ENCODE assay signal across 31 mouse cellular contexts in genomic region chr19:16121301-16121700, GRCm38 (mm10). TPM values are rescaled to one million over a fixed set of nuclear protein-coding genes. Genes with fewer than 3 reads are reported as not detected.
DNase-seq lines count a peak whose midpoint lies in the region; ATAC-seq and TF ChIP-seq lines count a peak whose summit lies in the region.
"Had no signal": no experiment of that assay in that cellular context is flagged by ENCODE, and none has a peak within 500 bp of the region (broad histone marks: within the 10 kb centered on the region; RNA-seq: fewer than 3 reads in every experiment).

No protein-coding gene starts in this region.

- no peaks in the 10 kb centered on the region for H3K9me3 ChIP-seq in heart, embryonic 11.5 days (replicated peaks; ENCODE audit: control insufficient read depth, low read length)
- H3K9me3 ChIP-seq in midbrain, embryonic 15.5 days, result no peaks in the 10 kb centered on the region
- no peaks in the 10 kb centered on the region for H3K9me3 ChIP-seq in midbrain, embryonic 10.5 days (replicated peaks)
- H3K9me3 ChIP-seq: embryonic facial prominence, embryonic 13.5 days; forebrain, embryonic 12.5 days; heart, embryonic 15.5 days; hindbrain, embryonic 13.5 days; limb, embryonic 15.5 days; liver, embryonic 13.5 days; midbrain, embryonic 12.5 days; neural tube, embryonic 15.5 days had no signal

- no peak for TF ChIP-seq POLR2A in bone marrow macrophage, adult 2 months (IDR thresholded peaks at IDR 0.05; ENCODE audit: borderline replicate concordance, low read depth, low read length)

- no peak for TF ChIP-seq CTCF in bone marrow macrophage, adult 2 months (IDR thresholded peaks at IDR 0.05; ENCODE audit: low read depth, low read length)

- H3K27me3 ChIP-seq in heart, embryonic 11.5 days (ENCODE audit: control insufficient read depth, insufficient read depth, low read length), result no peaks in the 10 kb centered on the region
- no peaks in the 10 kb centered on the region for H3K27me3 ChIP-seq in midbrain, embryonic 15.5 days (replicated peaks)
- H3K27me3 ChIP-seq in midbrain, embryonic 10.5 days (ENCODE audit: low read depth, poor library complexity, severe bottlenecking), result no peaks in the 10 kb centered on the region
- H3K27me3 ChIP-seq: embryonic facial prominence, embryonic 13.5 days; forebrain, embryonic 12.5 days; heart, embryonic 15.5 days; hindbrain, embryonic 13.5 days; limb, embryonic 15.5 days; liver, embryonic 13.5 days; midbrain, embryonic 12.5 days; neural tube, embryonic 15.5 days had no signal

- no peaks in the 10 kb centered on the region for H3K4me1 ChIP-seq in heart, embryonic 11.5 days (ENCODE audit: control insufficient read depth, insufficient read depth, low read length)
- peaks cover 3% of the 10 kb centered on the region; the same call in 1 of the 2 replicates for H3K4me1 ChIP-seq in midbrain, embryonic 15.5 days
- H3K4me1 ChIP-seq in midbrain, embryonic 10.5 days, result no peaks in the 10 kb centered on the region
- H3K4me1 ChIP-seq in bone marrow macrophage, adult 2 months (ENCODE audit: control insufficient read depth, insufficient read depth, low read length), result peaks cover 10% of the 10 kb centered on the region
- H3K4me1 ChIP-seq: forebrain, embryonic 12.5 days; limb, embryonic 15.5 days; liver, embryonic 13.5 days; midbrain, embryonic 12.5 days; neural tube, embryonic 15.5 days had no signal

- no peaks in the 10 kb centered on the region for H3K36me3 ChIP-seq in heart, embryonic 11.5 days (ENCODE audit: control insufficient read depth, insufficient read depth, low read length)
- no peaks in the 10 kb centered on the region for H3K36me3 ChIP-seq in midbrain, embryonic 15.5 days (replicated peaks)
- no peaks in the 10 kb centered on the region for H3K36me3 ChIP-seq in midbrain, embryonic 10.5 days
- H3K36me3 ChIP-seq in macrophage (ENCODE audit: inconsistent target), result no peaks in the 10 kb centered on the region
- H3K36me3 ChIP-seq: embryonic facial prominence, embryonic 13.5 days; forebrain, embryonic 12.5 days; heart, embryonic 15.5 days; hindbrain, embryonic 13.5 days; limb, embryonic 15.5 days; liver, embryonic 13.5 days; midbrain, embryonic 12.5 days; neural tube, embryonic 15.5 days had no signal

- H3K9ac ChIP-seq in heart, embryonic 11.5 days (ENCODE audit: low read depth, low read length), result no peak overlapping the region
- H3K9ac ChIP-seq in midbrain, embryonic 15.5 days, result no peak overlapping the region
- H3K9ac ChIP-seq: embryonic facial prominence, embryonic 13.5 days; forebrain, embryonic 12.5 days; heart, embryonic 15.5 days; hindbrain, embryonic 13.5 days; limb, embryonic 15.5 days; liver, embryonic 13.5 days; midbrain, embryonic 12.5 days; neural tube, embryonic 15.5 days had no signal

- H3K79me2 ChIP-seq in macrophage (ENCODE audit: inconsistent target), result no peaks in the 10 kb centered on the region

- DNase-seq in heart, postnatal 25 days (ENCODE audit: low spot score), result no peak
- DNase-seq in midbrain, embryonic 10.5 days (ENCODE audit: low spot score), result no peak
- no peak for DNase-seq in retina, postnatal 1 day
- no peak for DNase-seq in T-cell, adult 2 months (ENCODE audit: low spot score)
- DNase-seq: adrenal gland, adult 8-10 months; cerebellum, adult 11 months; cerebellum, adult 9-10 months; embryo, embryonic 11 days; gastrocnemius, adult 2 months; heart, postnatal 36 days; kidney, adult 9 months; kidney, postnatal 10 days; liver, embryonic 13.5 days; lung, adult 2 months; right cerebral cortex, postnatal 25 days; spleen, adult 18-20 months; thymus, postnatal 14 days had no signal

- H3K27ac ChIP-seq in heart, embryonic 11.5 days (ENCODE audit: low read depth, low read length), result 0 out of 2 replicates have a peak overlapping the region, but pooled peaks have one; percentile 6
- peak overlapping the region; percentile 52; the same call in 1 of the 2 replicates for H3K27ac ChIP-seq in midbrain, embryonic 15.5 days
- no peak overlapping the region for H3K27ac ChIP-seq in midbrain, embryonic 10.5 days (replicated peaks)
- peak overlapping the region; percentile 93 for H3K27ac ChIP-seq in bone marrow macrophage, adult 2 months (ENCODE audit: insufficient read depth, low read depth, low read length)
- H3K27ac ChIP-seq in macrophage, result peak overlapping the region; percentile 84
- H3K27ac ChIP-seq: embryonic facial prominence, embryonic 13.5 days; forebrain, embryonic 12.5 days; gastrocnemius, adult 2 months; heart, embryonic 15.5 days; hindbrain, embryonic 13.5 days; limb, embryonic 15.5 days; liver, embryonic 13.5 days; midbrain, embryonic 12.5 days; neural tube, embryonic 15.5 days had no signal

- no peak for ATAC-seq in heart, embryonic 11.5 days (replicated peaks; ENCODE audit: insufficient number of reproducible peaks, low FRiP score, low TSS enrichment)
- no peak for ATAC-seq in midbrain, embryonic 15.5 days (replicated peaks)
- ATAC-seq: activated CD4-positive, CD25-positive, alpha-beta regulatory T cell, adult 4 months; intestine, postnatal 0 days had no signal

- WGBS in heart, embryonic 11.5 days (ENCODE audit: insufficient replicate concordance), result 58% methylated on average over 2 of the region's 2 CpGs
- WGBS in midbrain, embryonic 15.5 days, result 35% methylated on average over 2 of the region's 2 CpGs
- 93% methylated on average over 2 of the region's 2 CpGs for whole genome bisulfite sequencing in midbrain, embryonic 10.5 days
- 100% methylated on average over 1 of the region's 2 CpGs for WGBS in macrophage (ENCODE audit: missing documents)

- intact Hi-C loops in heart, postnatal 25 days (cut with DNase I), result no loop called here

- H3K4me2 ChIP-seq in heart, embryonic 11.5 days, result no peak overlapping the region
- no peak overlapping the region for H3K4me2 ChIP-seq in midbrain, embryonic 15.5 days
- H3K4me2 ChIP-seq: embryonic facial prominence, embryonic 13.5 days; forebrain, embryonic 12.5 days; heart, embryonic 15.5 days; hindbrain, embryonic 13.5 days; limb, embryonic 15.5 days; liver, embryonic 13.5 days; midbrain, embryonic 12.5 days; neural tube, embryonic 15.5 days had no signal

- H3K4me3 ChIP-seq in heart, embryonic 11.5 days (ENCODE audit: low read depth, low read length), result no peak overlapping the region
- no peak overlapping the region for H3K4me3 ChIP-seq in midbrain, embryonic 15.5 days
- H3K4me3 ChIP-seq in midbrain, embryonic 10.5 days, result no peak overlapping the region
- H3K4me3 ChIP-seq in bone marrow macrophage, adult 2 months (ENCODE audit: insufficient read depth, low read length), result no peak overlapping the region
- H3K4me3 ChIP-seq in macrophage (ENCODE audit: inconsistent target), result no peak overlapping the region
- H3K4me3 ChIP-seq: embryonic facial prominence, embryonic 13.5 days; forebrain, embryonic 12.5 days; gastrocnemius, adult 2 months; heart, embryonic 15.5 days; hindbrain, embryonic 13.5 days; limb, embryonic 15.5 days; liver, embryonic 13.5 days; midbrain, embryonic 12.5 days; neural tube, embryonic 15.5 days had no signal

RNA-seq across cellular contexts. Expression of gene Gnaq, which starts 11.3 kb away (rescaled TPM):
- 9.2 and 13.1 TPM in 2 replicates for polyA plus RNA-seq in heart, embryonic 11.5 days (2014; fragmentation: Nextera tagmentation; extraction: Ambion mirVana)
- 10 to 100 TPM; 24.9 to 25.8 TPM for total RNA-seq in heart, postnatal 25 days (2021)
- 105 and 109 TPM in 2 replicates for polyA plus RNA-seq in midbrain, embryonic 15.5 days (2015; fragmentation: Nextera tagmentation; extraction: Ambion mirVana)
- 20.9 and 27.5 TPM in 2 replicates for polyA plus RNA-seq in midbrain, embryonic 10.5 days (2016; fragmentation: Nextera tagmentation; extraction: Ambion mirVana)
- polyA plus RNA-seq in bone marrow macrophage, adult 2 months (2012; ENCODE audit: insufficient read depth, insufficient read length, missing spikeins), result 86.9 and 96.5 TPM in 2 replicates
- total RNA-seq in macrophage (2018; cell fraction: chromatin; rRNA removed), result 100 to 1,000 TPM; 111 to 223 (median 174) TPM
- 10 to 100 TPM; 39.0 to 96.9 (median 65.1) TPM for total RNA-seq in macrophage (2018; cell fraction: cytosol; rRNA removed)
- 100 to 1,000 TPM in 25 of 26 experiments, 10 to 100 TPM in 1; 94.4 to 285 (median 144) TPM for total RNA-seq in macrophage (2018; cell fraction: nucleus; rRNA removed)
- 52.0 to 78.9 TPM (median 60.5 TPM) in 3 replicates for polyA plus RNA-seq in macrophage (2018)
- total RNA-seq: MEL had no signal
